Mouse (Mus musculus): ENCODE results near the gene Cryba2.

GRCm38 (mm10) chr1:74926721-74927120, 33.8 kb upstream of the Cryba2 start:
- TF ChIP-seq CTCF (conservative IDR thresholded peaks at IDR 0.05; ENCODE audit: insufficient read depth, insufficient read length, low read depth, low read length), result peak; percentile 94
- no peak for TF ChIP-seq POLR2A (IDR thresholded peaks at IDR 0.05; ENCODE audit: low read depth, low read length)
